Mouse (Mus musculus) heart, adult 2 months (tissue): ENCODE measurements around the gene Oaz2. TPM values are rescaled to one million over a fixed set of nuclear protein-coding genes. Genes with fewer than 3 reads are reported as not detected.
"Not testable (repeated sequence)": the region's sequence is repeated elsewhere in the genome, so short reads cannot be mapped to it uniquely, and the experiment has no call there.

Source experiments
- DNase-seq, 2 experiments: peaks; one replicate each; pipeline ENCODE4 v3.0.0; 2021
- H3K27ac ChIP-seq: fragments of 200-600 bp; 2 replicates; pipeline ENCODE4 v1.8.1; 2022
- H3K27me3 ChIP-seq: fragments of 200-500 bp; 2 replicates; pipeline ENCODE4 v1.6.1; 2012; ENCODE audit warnings: mild to moderate bottlenecking, low read length, inconsistent platforms, mixed read lengths; ENCODE audit not compliant: control insufficient read depth, insufficient read depth
- H3K36me3 ChIP-seq: fragments of 200-500 bp; 2 replicates; pipeline ENCODE4 v1.6.1; 2012; ENCODE audit warnings: low read length, inconsistent platforms; ENCODE audit not compliant: control insufficient read depth, insufficient read depth
- H3K4me1 ChIP-seq: fragments of 200-500 bp; 2 replicates; pipeline ENCODE4 v1.6.1; 2011; ENCODE audit warnings: low read length; ENCODE audit not compliant: control insufficient read depth, insufficient read depth
- H3K4me3 ChIP-seq: fragments of 200-600 bp; 2 replicates; pipeline ENCODE4 v1.8.1; 2022
- H3K79me2 ChIP-seq: fragments of 200-500 bp; replicated peaks from 2 replicates; pipeline ENCODE4 v1.6.1; 2012; ENCODE audit warnings: mild to moderate bottlenecking, inconsistent platforms, low read length, moderate library complexity, mixed read lengths; ENCODE audit not compliant: control insufficient read depth, insufficient read depth
- H3K9ac ChIP-seq: fragments of 200-500 bp; 2 replicates; pipeline ENCODE4 v1.6.1; 2012; ENCODE audit warnings: low read depth, mild to moderate bottlenecking, control low read depth, inconsistent platforms, low read length, mixed read lengths
- CTCF ChIP-seq: fragments of 200-600 bp; IDR thresholded peaks from 2 replicates; pipeline ENCODE4 v1.8.1; 2022; ENCODE audit warnings: antibody characterized with exemption, mild to moderate bottlenecking, moderate library complexity
- EP300 ChIP-seq: fragments of 200-500 bp; IDR thresholded peaks from 2 replicates; pipeline ENCODE4 v1.6.1; 2011; ENCODE audit warnings: low read depth, low read length, control low read depth; ENCODE audit not compliant: insufficient read depth
- POLR2A ChIP-seq: fragments of 200-500 bp; IDR thresholded peaks from 2 replicates; pipeline ENCODE4 v1.6.1; 2011; ENCODE audit warnings: mild to moderate bottlenecking, low read depth, low read length, control low read depth; ENCODE audit not compliant: insufficient read depth
- WGBS: fragments of 180-500 bp; shearing (Covaris S2); methylation state at CpG from one replicate; pipeline ENCODE4 v1.1.7; 2018; 5-methylcytosine and 5-hydroxymethylcytosine counted together
- intact Hi-C: fragments of 180-260 bp; cut with DNase I; formaldehyde crosslinking; loops from one replicate; pipeline ENCODE4 v1.15.1; 2025
- polyA plus RNA-seq: library from polyadenylated mRNA; depleted of rRNA; stranded (reverse); fragments of >200 nt; gene quantifications from 2 replicates; pipeline ENCODE4 v1.2.3, GENCODE M21; 2012
- total RNA-seq, 2 experiments: library from RNA; stranded (reverse); gene quantifications; 2 replicates each; pipeline ENCODE4 v1.2.3; 2021

Gene Oaz2
- total and polyA plus RNA-seq, 3 experiments = 154 to 218 (median 202) TPM

GRCm38 (mm10) chr9:65645984-65646383 is 21.8 kb upstream of the Oaz2 start:
- intact Hi-C loops = no loop called here
- peak overlapping the region; percentile 26 for H3K9ac ChIP-seq
- DNase-seq = peak in 1 of 2 experiments; percentile 42

DNA sequence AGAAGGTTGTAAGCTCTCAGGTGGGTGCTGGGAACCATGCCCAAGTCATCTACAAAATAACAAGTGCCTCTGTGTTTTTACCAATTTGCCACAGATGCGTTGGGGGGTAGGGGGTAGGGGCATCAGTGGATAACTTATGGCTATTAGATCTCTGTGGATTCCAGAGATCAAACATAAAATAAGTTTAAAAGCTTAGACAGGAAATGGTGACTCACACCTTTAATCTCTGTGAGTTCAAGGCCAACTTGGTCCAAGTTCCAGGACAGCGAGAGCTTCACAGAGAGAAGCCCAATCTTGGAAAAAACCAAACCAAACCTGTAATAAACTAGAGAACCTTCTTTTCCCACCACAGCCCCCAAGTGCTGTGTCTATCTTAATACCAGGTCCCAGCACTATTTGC is 21.0 kb upstream of the Oaz2 start:
- Histone ChIP-seq H3K9ac (no peak overlapping the region), H3K36me3 (peaks cover 2% of the 10 kb centered on the region; the same call in 1 of the 2 replicates), H3K27me3 (no peaks in the 10 kb centered on the region), H3K27ac (peak overlapping the region; percentile 70), H3K79me2 (no peaks in the 10 kb centered on the region), H3K4me1 (peaks cover 22% of the 10 kb centered on the region), H3K4me3 (no peak overlapping the region)
- intact Hi-C loops = no loop called here
- 78% methylated on average over 2 of the region's 2 CpGs for WGBS
- TF ChIP-seq EP300 = no peak
- no peak for TF ChIP-seq POLR2A
- no peak for TF ChIP-seq CTCF
- DNase-seq = no peak

More at GRCm38 (mm10) chr9:65645984-65646383, 21.8 kb upstream of the Oaz2 start:
- Histone ChIP-seq H3K4me1 (peaks cover 25% of the 10 kb centered on the region), H3K27ac (peak overlapping the region; percentile 70), H3K4me3 (no peak overlapping the region), H3K27me3 (no peaks in the 10 kb centered on the region), H3K79me2 (no peaks in the 10 kb centered on the region), H3K36me3 (peaks cover 2% of the 10 kb centered on the region; the same call in 1 of the 2 replicates)
- TF ChIP-seq CTCF (peak; percentile 44), EP300 (no peak), POLR2A (0 out of 2 replicates have a peak, but pooled peaks have one; percentile 42)
- 14% methylated on average over 3 of the region's 3 CpGs for WGBS

- intact Hi-C loops = no loop called here
Observed at GRCm38 (mm10) chr9:65648730-65649129, 19.1 kb upstream of the Oaz2 start.

GRCm38 (mm10) chr9:65649997-65650396 is 17.8 kb upstream of the Oaz2 start:
- intact Hi-C loops = no loop called here
- WGBS = 6% methylated on average over 1 of the region's 1 CpGs
- H3K27me3 ChIP-seq = no peaks in the 10 kb centered on the region
- no peak overlapping the region for H3K27ac ChIP-seq
- no peaks in the 10 kb centered on the region; the same call in 1 of the 2 replicates for H3K36me3 ChIP-seq
- DNase-seq = no peak
- no peak overlapping the region for H3K4me3 ChIP-seq
- peaks cover 19% of the 10 kb centered on the region for H3K4me1 ChIP-seq
- H3K79me2 ChIP-seq = no peaks in the 10 kb centered on the region
- TF ChIP-seq CTCF (no peak), POLR2A (no peak), EP300 (no peak)
- H3K9ac ChIP-seq = no peak overlapping the region

More at GRCm38 (mm10) chr9:65648730-65649129, 19.1 kb upstream of the Oaz2 start:
- Histone ChIP-seq H3K79me2 (no peaks in the 10 kb centered on the region), H3K36me3 (no peaks in the 10 kb centered on the region; the same call in 1 of the 2 replicates), H3K4me1 (peaks cover 20% of the 10 kb centered on the region), H3K27me3 (no peaks in the 10 kb centered on the region), H3K9ac (no peak overlapping the region), H3K27ac (no peak overlapping the region), H3K4me3 (no peak overlapping the region)
- DNase-seq = no peak
- TF ChIP-seq POLR2A (no peak), CTCF (no peak), EP300 (no peak)
- 77% methylated on average over 13 of the region's 13 CpGs for WGBS

DNA sequence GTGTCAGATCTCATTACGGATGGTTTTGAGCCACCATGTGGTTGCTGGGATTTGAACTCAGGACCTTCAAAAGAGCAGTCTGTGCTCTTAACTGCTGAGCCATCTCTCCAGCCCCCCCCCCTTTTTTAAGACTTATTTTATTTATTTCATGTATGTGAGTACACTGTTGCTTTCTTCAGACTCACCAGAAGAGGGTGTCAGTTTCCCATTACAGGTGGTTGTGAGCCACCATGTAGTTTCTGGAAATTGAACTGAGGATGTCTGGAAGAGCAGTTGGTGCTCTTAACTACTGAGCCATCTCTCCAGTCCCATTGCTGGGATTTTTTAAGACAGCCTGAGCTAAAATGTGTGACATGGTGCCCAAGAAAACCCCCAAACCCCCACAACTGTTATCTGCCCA is 15.8 kb upstream of the Oaz2 start:
- not testable (repeated sequence) for H3K79me2 ChIP-seq
- WGBS = 90% methylated on average over 1 of the region's 1 CpGs
- peaks cover 10% of the 10 kb centered on the region for H3K4me1 ChIP-seq

GRCm38 (mm10) chr9:65653741-65654140 is 14.1 kb upstream of the Oaz2 start:
- Histone ChIP-seq H3K4me3 (no peak overlapping the region), H3K27ac (no peak overlapping the region), H3K36me3 (no peaks in the 10 kb centered on the region; the same call in 1 of the 2 replicates), H3K27me3 (no peaks in the 10 kb centered on the region), H3K79me2 (no peaks in the 10 kb centered on the region), H3K4me1 (peaks cover 10% of the 10 kb centered on the region), H3K9ac (no peak overlapping the region)
- 94% methylated on average over 4 of the region's 4 CpGs for WGBS
- DNase-seq = no peak
- intact Hi-C loops = no loop called here
- TF ChIP-seq EP300 (no peak), CTCF (no peak), POLR2A (no peak)

More for the DNA sequence above, 15.8 kb upstream of the Oaz2 start:
- H3K27ac ChIP-seq, H3K9ac ChIP-seq, DNase-seq, H3K36me3 ChIP-seq, H3K4me3 ChIP-seq, H3K27me3 ChIP-seq, intact Hi-C loops: not testable (repeated sequence)
- TF ChIP-seq CTCF = peak; percentile 35
